Mouse (Mus musculus): Measurements from ENCODE around the gene Grik5.

Grik5 gene

DNA sequence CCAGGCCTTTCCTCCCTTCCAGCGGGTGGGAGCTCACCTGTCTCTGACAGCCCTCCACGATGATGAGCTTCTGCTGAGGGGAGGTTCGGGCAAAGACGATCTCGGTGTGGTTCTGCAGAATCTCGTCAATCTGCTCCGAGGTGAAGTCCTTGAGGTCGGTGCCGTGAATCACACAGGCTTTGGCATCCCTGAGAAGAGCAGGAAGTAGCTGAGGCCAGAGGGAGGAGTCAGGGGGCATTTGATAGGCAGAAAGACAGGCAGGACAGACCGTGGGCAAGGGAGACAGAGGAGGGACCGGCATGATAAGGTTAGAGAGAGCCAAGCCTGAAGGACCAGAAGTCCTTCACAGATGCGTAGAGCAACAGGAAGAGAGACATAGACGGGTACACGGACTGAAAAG lies 84.2 kb downstream of the Grik5 start:
- DNase-seq (ENCODE audit: inconsistent ontology term): no peak

DNA sequence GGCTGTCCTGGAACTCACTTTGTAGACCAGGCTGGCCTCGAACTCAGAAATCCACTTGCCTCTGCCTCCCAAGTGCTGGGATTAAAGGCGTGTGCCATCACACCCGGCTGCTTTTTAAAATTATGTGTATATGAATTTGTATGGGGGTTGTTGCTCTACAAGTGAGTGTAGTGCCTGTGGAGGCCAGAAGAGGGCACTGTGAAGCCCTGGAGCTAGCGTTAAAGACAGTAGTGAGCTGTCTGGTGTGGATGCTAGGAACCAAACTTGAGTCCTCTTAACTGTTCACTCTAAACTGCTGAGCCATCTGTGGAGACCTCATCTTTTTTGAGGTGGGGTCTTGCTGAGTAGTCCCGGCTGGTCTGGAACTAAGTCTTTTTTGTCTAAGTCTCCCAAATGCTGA lies 86.3 kb downstream of the Grik5 start:
- DNase-seq (ENCODE audit: inconsistent ontology term): no peak

DNA sequence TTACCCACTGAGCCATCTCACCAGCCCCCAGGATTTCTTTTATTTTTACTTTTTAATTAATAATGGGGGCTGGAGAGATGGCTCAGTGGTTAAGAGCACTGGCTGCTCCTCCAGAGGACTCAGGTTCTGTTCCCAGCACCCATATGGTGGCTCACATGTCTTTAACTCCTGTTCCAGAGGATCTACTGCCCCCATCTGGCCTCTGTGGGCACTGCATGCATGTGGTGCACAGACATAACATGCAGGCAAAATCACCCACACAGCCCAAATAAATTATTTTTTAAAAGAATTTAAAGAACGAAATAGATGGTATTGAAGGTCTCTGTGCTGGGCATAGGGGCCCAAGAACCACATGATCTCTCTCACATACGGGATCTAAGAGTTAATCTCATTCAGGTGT lies 87.8 kb downstream of the Grik5 start:
- no peak for DNase-seq (ENCODE audit: inconsistent ontology term)

DNA sequence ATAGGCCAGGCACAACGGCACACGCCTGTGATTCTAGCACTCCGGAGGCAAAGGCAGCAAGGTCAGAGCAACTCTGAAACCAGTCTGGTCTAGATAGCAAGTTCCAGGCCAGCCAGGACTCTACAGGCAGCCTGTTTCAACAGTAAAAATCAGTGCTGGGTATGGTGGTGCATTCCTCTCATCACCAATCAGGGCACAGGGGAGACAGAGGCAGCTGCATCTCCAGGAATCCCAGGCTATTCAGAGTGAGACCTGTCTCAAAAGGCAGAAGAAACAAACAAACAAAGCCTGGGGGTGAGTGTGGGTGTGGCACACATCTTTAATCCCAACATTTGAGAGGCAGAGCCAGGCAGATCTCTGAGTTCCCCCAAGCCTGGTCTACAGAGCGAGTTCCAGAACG lies 88.8 kb downstream of the Grik5 start:
- no peak for DNase-seq (ENCODE audit: inconsistent ontology term)

DNA sequence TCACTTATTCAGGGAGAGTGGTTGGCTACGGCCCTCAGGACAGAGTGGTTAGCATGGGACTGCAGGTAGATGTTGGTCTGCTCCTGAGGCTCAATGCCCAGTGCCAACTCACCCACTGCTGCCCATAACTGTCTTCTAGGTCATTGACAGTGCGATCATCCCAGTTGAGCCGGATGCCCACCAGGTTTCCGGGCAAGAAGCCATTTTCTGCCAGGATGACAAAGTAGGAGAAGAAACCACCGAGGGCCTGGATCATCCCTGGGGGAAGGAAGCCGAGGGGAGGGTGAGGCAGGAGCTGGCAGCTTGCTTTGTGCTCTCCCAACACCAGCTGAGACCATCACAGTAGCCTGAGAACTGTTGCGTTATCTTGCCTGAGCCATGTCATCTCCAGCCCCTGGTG lies 91.7 kb downstream of the Grik5 start:
- no peak for DNase-seq (ENCODE audit: inconsistent ontology term)

DNA sequence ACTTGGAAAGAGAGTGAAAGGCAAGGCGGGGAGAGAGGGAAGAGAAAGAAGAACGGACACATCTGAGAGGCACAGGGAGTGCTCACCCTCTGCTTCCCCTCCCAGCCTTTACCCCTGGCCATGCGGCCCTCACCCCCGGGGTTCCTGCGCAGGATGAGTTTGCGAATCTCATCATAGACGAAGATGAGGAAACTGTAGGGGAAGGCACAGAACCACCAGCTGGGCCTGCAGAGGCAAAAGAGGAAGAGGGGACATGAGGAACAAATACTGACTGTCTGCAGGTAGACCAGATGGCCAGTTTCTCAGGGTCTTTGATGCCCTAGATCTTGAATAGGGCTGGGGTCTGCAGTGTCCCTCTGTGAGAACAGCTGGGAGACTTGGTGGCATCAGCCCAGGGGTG lies 93.4 kb downstream of the Grik5 start:
- DNase-seq (ENCODE audit: inconsistent ontology term): no peak

DNA sequence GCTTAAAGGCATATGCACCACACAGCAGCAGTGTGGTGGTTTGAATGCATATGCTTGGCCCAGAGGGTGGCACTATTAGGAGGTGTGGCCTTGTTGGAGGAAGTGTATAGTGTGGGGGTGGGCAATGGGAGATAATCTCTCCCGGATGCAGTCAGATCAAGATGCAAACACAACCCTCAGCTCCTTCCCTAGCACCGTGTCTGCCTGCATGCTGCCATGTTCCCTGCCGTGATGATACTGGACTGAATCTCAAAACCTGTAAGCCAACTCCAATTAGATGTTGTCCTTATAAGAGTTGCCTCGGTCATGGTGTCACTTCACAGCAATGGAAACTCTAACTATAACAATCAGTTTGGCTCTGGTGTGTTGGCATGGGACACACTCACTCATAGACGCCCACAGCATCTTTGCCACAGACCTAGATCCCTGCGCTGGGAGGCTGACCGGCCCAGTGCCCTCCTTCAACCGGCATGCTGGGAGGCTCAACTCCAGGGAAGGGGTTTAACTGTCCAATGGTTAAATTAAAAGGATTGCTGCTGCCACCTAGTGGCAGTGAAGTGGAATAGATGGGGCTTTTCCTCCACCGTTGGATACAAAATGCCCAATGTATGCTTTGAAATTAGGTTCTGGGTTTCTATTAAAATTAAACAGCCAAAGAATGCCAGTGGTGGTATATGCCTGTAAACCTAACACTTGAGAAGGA lies 97.1 kb downstream of the Grik5 start:
- peak; percentile 23 for DNase-seq (ENCODE audit: inconsistent ontology term)

DNA sequence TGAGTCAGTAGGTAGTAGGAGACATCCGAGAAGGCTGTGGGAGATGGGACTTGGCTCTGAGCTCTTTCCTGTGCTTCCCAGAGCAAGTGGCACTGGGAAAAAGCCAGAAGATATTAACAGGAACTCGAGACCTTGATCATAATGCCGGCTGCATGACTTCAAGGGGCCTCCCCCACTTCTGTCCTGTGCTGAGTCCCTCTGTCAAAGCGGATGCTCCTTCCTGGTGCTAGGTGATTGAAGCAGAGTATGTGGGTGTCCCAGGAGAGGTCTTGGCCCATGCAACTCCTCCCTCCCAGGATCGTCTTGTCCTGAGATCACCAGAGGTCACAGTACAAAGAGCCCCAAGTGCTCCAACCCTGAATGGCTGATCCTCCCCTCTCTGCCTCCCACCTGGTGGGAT lies 98.2 kb downstream of the Grik5 start:
- DNase-seq (ENCODE audit: inconsistent ontology term): no peak

DNA sequence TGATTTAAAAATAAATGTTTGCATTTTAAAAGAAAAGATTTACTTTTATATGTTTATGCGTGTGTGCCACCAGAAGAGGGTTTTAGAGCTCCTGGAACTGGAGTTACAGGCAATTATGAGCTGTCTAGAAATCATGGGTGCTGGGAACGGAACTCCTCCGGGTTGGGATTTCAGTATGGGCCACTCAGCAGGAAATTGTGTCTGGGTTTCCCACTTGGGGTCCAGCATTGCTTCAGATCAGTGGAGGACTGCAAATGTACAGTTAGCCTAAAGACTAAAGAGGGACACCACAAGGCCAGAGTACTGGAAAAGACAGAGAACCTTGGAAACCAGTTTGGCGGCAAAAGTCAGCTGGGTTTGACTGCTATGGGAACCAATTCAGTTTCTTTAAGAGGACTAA lies 98.9 kb downstream of the Grik5 start:
- no peak for DNase-seq (ENCODE audit: inconsistent ontology term)

DNA sequence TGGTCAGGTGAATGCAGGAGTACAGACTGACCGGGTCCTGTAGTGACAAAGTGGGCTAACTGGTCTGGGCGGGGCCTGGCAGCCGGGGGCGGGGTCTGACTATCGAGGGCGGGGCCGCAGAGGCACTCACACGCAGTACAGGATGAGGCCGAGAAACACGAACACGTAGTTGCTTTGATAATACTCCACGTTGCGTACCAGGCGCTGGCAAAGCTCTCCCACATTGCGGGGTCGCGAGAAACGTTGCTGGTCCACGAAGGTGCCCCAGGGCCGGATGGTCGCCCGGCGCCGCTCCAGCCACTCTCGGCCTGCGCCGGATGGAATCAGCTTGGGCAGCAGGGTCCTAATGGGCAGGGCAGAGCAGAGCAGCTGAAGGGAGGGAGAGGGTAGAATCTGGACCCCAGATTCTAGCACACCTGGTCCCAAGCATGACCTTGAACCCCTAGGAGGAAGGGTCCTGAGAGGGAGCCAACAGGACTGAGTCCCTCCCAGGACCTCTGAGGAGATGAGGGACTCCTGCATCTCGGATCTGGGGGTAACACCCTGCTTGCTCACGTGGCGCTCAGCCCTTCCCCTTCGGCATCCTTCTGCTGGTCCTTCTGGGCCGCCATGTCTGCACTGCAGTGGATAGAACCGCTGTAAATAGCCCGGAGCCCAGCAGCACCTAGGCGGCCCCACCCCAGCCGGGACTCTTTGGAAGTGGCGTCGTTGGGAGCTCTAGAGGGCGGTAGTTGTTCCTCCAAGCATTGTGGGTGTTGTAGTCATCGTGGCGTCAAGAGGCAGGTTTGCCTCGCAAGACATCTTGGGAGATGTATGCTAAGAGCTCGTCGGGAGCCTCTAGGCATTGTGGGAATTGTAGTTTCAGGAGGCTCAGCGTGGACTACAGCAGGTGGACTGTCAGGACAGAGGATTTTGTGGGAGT lies 99.9 kb downstream of the Grik5 start, which contains the start of gene Rabac1:
Gene Rabac1, minus strand, starts transcription at position 783 of the 922 bp plus-strand sequence.
- DNase-seq (ENCODE audit: inconsistent ontology term): peak; percentile 92

DNA sequence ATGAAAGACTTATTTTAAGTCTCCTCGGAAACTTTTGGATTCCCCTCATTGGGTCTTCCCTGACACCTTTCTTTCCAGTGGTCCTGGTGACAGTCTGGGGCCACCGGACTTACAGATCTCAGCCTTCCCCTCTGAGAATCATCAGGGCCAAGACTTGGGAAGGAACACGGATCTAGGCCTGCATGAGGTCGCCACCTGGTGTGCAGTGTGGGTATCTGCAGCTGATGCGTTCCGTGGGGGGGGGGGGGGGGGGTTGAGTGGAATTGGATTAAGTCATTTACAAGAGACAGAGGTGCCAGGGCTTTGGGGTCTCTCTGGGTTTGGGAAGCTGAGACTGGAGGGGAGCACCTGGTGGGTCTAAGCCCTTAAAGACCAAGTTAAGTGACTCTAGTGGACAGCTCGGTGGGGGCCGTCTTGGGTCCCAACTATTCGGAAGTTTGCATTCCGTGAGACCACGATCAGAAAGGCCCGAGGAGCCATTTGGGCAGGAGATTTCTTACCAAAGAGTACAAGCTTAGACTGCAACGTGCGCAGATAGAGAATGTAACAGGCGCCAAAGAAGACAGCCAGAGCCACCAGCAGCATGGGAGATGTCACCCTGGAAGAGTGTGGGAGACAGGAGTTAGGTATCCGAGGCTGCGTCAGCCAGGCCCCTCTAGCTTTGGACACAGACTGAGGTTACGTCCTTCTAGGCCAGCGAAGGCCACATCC lies 100.7 kb downstream of the Grik5 start:
- DNase-seq (ENCODE audit: inconsistent ontology term): peak; percentile 55

DNA sequence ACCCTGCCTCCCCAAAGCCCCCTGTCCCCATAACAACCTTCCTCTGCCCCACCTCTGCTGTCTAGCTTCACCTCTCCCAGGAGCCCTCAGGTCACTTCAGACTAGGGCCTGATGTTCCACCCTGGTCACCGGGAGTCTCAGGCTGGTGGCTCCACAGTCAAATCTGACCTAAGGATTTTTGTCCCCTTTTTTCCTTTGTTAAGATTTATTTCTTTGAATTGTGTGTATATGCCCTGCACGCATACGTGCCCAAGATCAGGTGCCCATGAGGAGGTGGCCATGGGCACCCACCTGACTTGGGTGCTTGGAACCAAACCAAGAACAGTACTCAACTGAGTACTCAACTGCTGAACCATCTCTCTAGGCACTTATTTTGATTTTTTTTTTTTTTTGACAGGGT lies 101.8 kb downstream of the Grik5 start:
- DNase-seq (ENCODE audit: inconsistent ontology term): no peak

DNA sequence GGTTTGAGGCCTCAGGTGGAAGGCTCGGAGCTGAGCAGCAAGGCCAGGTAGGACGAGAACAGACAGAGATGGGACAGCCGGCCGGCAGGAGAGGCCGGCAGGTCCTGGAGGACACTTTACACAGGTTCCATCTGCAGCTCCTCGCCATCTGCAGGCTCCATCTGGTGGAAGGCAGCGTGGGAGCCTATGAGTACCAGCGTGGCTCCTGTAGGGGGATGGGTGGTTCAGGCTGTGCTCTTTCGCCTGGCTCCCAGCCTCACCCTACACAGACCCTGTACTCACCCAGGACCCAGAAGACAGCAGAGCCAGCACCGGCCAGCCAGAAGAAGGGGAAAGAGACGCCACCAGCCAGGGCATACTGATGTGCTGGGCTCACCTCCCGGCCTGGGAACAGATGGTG lies 102.3 kb downstream of the Grik5 start:
- DNase-seq (ENCODE audit: inconsistent ontology term): no peak

DNA sequence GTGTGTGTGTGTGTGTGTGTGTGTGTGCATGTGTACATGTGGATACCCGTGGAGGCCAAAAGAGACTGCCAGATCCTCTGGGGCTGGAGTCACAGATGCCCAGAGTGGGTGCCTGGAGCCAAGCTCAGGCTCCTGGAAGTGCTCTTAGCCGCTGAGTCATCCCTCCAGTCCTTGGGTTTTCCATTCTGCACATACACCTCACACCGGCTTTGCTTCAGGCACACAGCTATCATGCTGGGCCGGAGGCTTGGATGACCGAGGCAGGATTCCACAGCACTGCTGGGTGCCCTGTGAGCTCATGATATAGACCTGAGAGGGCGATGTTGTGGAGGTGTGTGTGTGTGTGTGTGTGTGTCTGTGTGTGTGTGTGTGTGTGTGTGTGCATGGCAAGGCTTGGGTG lies 103.7 kb downstream of the Grik5 start:
- DNase-seq (ENCODE audit: inconsistent ontology term): no peak

DNA sequence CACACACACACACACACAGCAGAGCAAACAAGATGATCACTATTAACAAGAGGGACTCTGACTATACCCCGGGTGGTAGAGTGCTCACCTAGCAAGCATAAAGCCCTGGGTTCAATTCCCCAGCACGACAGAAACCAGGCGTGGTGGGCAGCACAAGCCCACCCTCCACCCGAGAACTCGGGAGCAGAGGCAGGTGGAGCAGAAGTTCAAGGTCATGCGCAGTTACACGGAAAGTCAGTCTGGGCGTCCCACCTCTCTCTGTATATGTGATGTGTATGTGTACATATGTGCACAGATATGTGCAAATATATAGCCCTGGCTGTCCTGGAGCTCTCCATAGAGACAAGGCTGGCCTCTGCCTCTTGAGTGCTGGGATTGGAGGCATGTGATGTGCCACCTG lies 104.2 kb downstream of the Grik5 start:
- no peak for DNase-seq (ENCODE audit: inconsistent ontology term)

DNA sequence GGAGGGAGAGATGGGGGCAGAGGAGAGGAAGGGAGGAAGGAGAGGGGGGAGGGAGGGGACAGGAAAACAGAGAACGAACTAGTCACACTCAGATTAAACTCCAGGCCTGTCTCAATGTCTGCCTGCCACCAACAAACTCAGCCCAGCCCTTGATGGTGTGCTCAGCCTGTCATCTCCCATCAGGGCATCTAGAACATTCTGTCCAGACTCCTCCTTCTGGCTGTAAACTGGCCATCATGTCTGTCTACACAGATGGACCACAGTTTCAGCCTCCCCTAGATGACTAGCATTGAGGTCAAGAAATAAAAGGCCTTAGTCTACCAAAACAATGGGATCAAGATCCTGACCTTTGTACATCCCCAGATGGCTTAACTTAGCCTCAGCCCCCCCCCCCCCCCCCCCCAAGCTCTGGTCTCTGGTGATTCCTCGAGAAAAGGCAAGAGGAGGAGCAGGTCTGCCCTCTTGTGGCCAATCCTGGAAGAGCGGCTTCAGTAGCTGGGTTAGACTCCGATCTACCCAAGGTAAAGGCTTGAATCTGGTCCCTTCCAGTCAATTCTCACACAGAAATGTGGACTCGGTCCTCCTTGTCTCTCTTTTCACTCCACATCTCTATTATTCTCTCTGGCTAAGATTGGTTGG lies 107.1 kb downstream of the Grik5 start:
- DNase-seq (ENCODE audit: inconsistent ontology term): peak; percentile 37

DNA sequence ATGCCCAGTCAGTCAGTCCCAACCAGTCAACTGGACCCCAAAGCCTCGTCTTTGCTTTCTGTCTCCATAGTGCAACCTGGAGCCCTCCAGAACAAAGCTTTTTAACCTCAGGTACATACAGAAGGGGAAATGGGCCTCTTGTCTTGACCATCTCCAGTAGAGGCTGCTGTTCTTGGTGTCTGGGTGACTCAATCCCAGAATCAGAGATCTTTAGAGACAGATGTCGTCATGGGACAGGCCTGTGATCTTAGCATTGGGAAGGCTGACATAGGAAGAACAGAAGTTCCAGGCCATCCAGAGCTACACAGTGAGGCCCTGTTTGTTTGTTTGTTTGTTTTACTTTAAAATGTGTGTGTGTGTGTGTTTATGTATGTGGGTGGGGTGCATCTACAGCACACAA lies 107.9 kb downstream of the Grik5 start:
- DNase-seq (ENCODE audit: inconsistent ontology term): no peak

Measured in Muller cell, postnatal 12 days (primary cell).